Mouse (Mus musculus) hindbrain, embryonic 15.5 days (tissue): ENCODE results near the gene Hnf4a. TPM values are rescaled to one million over a fixed set of nuclear protein-coding genes. Genes with fewer than 3 reads are reported as not detected.

Experiments used
- ATAC-seq: fragments of 200-750 bp; cut with Nextera tagmentation; 2 replicates; pipeline ENCODE4 v1.8.0; 2017; ENCODE audit warnings: low read depth, moderate number of reproducible peaks, moderate TSS enrichment; ENCODE audit not compliant: low FRiP score
- H3K27ac ChIP-seq: fragments of 300-500 bp; sonication (generic); replicated peaks from 2 replicates; pipeline ENCODE4 v1.5.1; 2015; ENCODE audit warnings: mild to moderate bottlenecking, inconsistent platforms
- H3K27me3 ChIP-seq: fragments of 300-500 bp; sonication (generic); 2 replicates; pipeline ENCODE4 v1.6.1; 2015; ENCODE audit warnings: control low read depth, inconsistent platforms
- H3K36me3 ChIP-seq: fragments of 300-500 bp; sonication (generic); 2 replicates; pipeline ENCODE4 v1.6.1; 2015; ENCODE audit warnings: control low read depth, inconsistent platforms
- H3K4me1 ChIP-seq: fragments of 300-500 bp; sonication (generic); replicated peaks from 2 replicates; pipeline ENCODE4 v1.6.1; 2015; ENCODE audit warnings: control low read depth, inconsistent platforms
- H3K4me2 ChIP-seq: fragments of 300-500 bp; sonication (generic); 2 replicates; pipeline ENCODE4 v1.6.1; 2015; ENCODE audit warnings: moderate library complexity, mild to moderate bottlenecking, inconsistent platforms
- H3K4me3 ChIP-seq: fragments of 300-500 bp; sonication (generic); 2 replicates; pipeline ENCODE4 v1.5.1; 2015; ENCODE audit warnings: mild to moderate bottlenecking, inconsistent platforms
- H3K9ac ChIP-seq: fragments of 300-500 bp; sonication (generic); 2 replicates; pipeline ENCODE4 v1.6.1; 2015; ENCODE audit warnings: inconsistent platforms
- H3K9me3 ChIP-seq: fragments of 300-500 bp; sonication (generic); 2 replicates; pipeline ENCODE4 v1.6.1; 2016; ENCODE audit warnings: control low read depth, inconsistent platforms
- WGBS: fragments of 180-500 bp; shearing (Covaris S2); methylation state at CpG from one replicate; pipeline ENCODE4 v1.1.7; 2015; 5-methylcytosine and 5-hydroxymethylcytosine counted together
- polyA plus RNA-seq: library from polyadenylated mRNA; unstranded; fragments of >200 nt; fragmentation: Nextera tagmentation; extraction: Ambion mirVana; gene quantifications from 2 replicates; pipeline ENCODE4 v1.2.1, GENCODE M21; 2015

Hnf4a gene
- polyA plus RNA-seq, 1 experiment from 2014 or later: 0.17 TPM

- Histone ChIP-seq H3K4me3 (no peak overlapping the region), H3K4me1 (peaks cover 12% of the 10 kb centered on the region), H3K27me3 (no peaks in the 10 kb centered on the region), H3K27ac (no peak overlapping the region), H3K36me3 (no peaks in the 10 kb centered on the region), H3K9me3 (no peaks in the 10 kb centered on the region), H3K4me2 (no peak overlapping the region), H3K9ac (no peak overlapping the region)
- 83% methylated on average over 1 of the region's 1 CpGs for WGBS
- ATAC-seq: no peak
Measured at GRCm38 (mm10) chr2:163558548-163558947, 51.9 kb downstream of the Hnf4a start.

- no peak for ATAC-seq
- H3K4me1 ChIP-seq: peaks cover 12% of the 10 kb centered on the region
- no peaks in the 10 kb centered on the region for H3K36me3 ChIP-seq
- H3K27ac ChIP-seq: no peak overlapping the region
- H3K4me2 ChIP-seq: no peak overlapping the region
- no peaks in the 10 kb centered on the region for H3K9me3 ChIP-seq
- H3K4me3 ChIP-seq: no peak overlapping the region
- H3K27me3 ChIP-seq: no peaks in the 10 kb centered on the region
- WGBS: 86% methylated on average over 5 of the region's 5 CpGs
- H3K9ac ChIP-seq: no peak overlapping the region
Measured at GRCm38 (mm10) chr2:163559236-163559635, 52.6 kb downstream of the Hnf4a start.

GRCm38 (mm10) chr2:163560247-163560646 is 53.6 kb downstream of the Hnf4a start:
- H3K27me3 ChIP-seq: no peaks in the 10 kb centered on the region
- H3K9ac ChIP-seq: no peak overlapping the region
- no peak overlapping the region for H3K4me2 ChIP-seq
- no peak for ATAC-seq
- H3K4me1 ChIP-seq: peaks cover 12% of the 10 kb centered on the region
- H3K27ac ChIP-seq: peak overlapping the region; percentile 69; the same call in 1 of the 2 replicates
- H3K9me3 ChIP-seq: no peaks in the 10 kb centered on the region
- no peak overlapping the region for H3K4me3 ChIP-seq
- no peaks in the 10 kb centered on the region for H3K36me3 ChIP-seq
- 58% methylated on average over 3 of the region's 3 CpGs for WGBS

- WGBS: 55% methylated on average over 13 of the region's 13 CpGs
- no peaks in the 10 kb centered on the region for H3K36me3 ChIP-seq
- H3K27me3 ChIP-seq: no peaks in the 10 kb centered on the region
- no peaks in the 10 kb centered on the region for H3K9me3 ChIP-seq
- no peak overlapping the region for H3K9ac ChIP-seq
- H3K27ac ChIP-seq: peak overlapping the region; percentile 69
- H3K4me2 ChIP-seq: no peak overlapping the region
- no peak overlapping the region for H3K4me3 ChIP-seq
- ATAC-seq: peak; percentile 81
- H3K4me1 ChIP-seq: peaks cover 12% of the 10 kb centered on the region
Measured at GRCm38 (mm10) chr2:163561258-163561948, 54.8 kb downstream of the Hnf4a start.

DNA sequence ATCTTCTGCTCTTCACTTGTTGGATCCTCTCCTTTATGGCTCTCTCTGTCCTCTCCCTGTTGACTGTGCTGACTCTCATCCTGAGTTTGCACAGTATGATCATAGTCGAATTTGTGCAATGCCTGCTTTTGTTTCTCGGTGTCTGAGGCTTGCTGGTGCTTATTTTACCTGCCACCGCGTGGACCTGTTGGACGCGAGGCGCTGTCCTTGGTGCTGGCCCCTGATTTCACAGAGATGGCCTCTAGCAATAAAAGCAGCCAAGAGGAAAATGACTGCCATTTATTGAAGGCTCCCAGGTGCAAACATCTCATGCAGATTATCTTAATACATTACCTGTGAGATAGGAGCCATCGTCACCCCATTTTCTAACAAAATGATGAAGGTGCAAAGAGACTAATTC is 58.0 kb downstream of the Hnf4a start:
- H3K4me1 ChIP-seq: peaks cover 12% of the 10 kb centered on the region
- no peak for ATAC-seq
- no peak overlapping the region for H3K4me3 ChIP-seq
- H3K9ac ChIP-seq: no peak overlapping the region
- 33% methylated on average over 8 of the region's 8 CpGs for WGBS
- no peaks in the 10 kb centered on the region for H3K27me3 ChIP-seq
- H3K27ac ChIP-seq: no peak overlapping the region
- no peaks in the 10 kb centered on the region for H3K9me3 ChIP-seq
- no peaks in the 10 kb centered on the region for H3K36me3 ChIP-seq
- H3K4me2 ChIP-seq: no peak overlapping the region

GRCm38 (mm10) chr2:163574321-163574720 is 67.7 kb downstream of the Hnf4a start:
- H3K27ac ChIP-seq: no peak overlapping the region
- no peaks in the 10 kb centered on the region for H3K36me3 ChIP-seq
- H3K4me1 ChIP-seq: no peaks in the 10 kb centered on the region
- no peak for ATAC-seq
- H3K4me3 ChIP-seq: no peak overlapping the region
- H3K9me3 ChIP-seq: no peaks in the 10 kb centered on the region
- no peaks in the 10 kb centered on the region for H3K27me3 ChIP-seq
- WGBS: 89% methylated on average over 3 of the region's 3 CpGs
- no peak overlapping the region for H3K4me2 ChIP-seq
- no peak overlapping the region for H3K9ac ChIP-seq

DNA sequence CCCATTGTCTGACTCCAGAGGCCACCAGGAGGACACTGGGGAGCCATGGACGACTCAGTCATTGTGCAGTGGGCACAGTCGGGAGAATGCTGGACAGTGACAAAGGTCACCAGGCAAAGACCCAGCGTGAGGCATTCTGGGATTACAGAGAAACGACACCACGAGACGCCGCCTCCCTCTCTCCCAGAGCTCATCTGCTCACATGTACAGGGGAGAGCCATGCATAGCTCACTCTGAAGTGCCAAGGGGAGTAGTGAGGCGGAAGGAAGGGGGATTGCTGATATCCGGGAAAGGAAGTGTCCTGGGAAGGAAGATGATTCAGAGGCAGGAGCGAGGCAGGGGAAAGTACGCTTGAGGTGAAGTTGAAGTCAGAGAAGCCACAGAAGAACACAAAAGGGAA is 68.6 kb downstream of the Hnf4a start:
- 41% methylated on average over 11 of the region's 11 CpGs for WGBS
- Histone ChIP-seq H3K9me3 (no peaks in the 10 kb centered on the region), H3K4me2 (no peak overlapping the region), H3K36me3 (no peaks in the 10 kb centered on the region), H3K27me3 (no peaks in the 10 kb centered on the region), H3K4me3 (no peak overlapping the region), H3K27ac (no peak overlapping the region), H3K4me1 (no peaks in the 10 kb centered on the region), H3K9ac (no peak overlapping the region)
- no peak for ATAC-seq

GRCm38 (mm10) chr2:163577986-163578385 is 71.4 kb downstream of the Hnf4a start:
- no peak overlapping the region for H3K9ac ChIP-seq
- no peaks in the 10 kb centered on the region for H3K9me3 ChIP-seq
- no peaks in the 10 kb centered on the region for H3K36me3 ChIP-seq
- no peak overlapping the region for H3K4me3 ChIP-seq
- H3K27me3 ChIP-seq: no peaks in the 10 kb centered on the region
- no peak for ATAC-seq
- WGBS: 98% methylated on average over 2 of the region's 2 CpGs
- H3K4me2 ChIP-seq: no peak overlapping the region
- H3K4me1 ChIP-seq: no peaks in the 10 kb centered on the region
- H3K27ac ChIP-seq: no peak overlapping the region

- H3K4me2 ChIP-seq: no peak overlapping the region
- no peak overlapping the region for H3K4me3 ChIP-seq
- H3K27me3 ChIP-seq: no peaks in the 10 kb centered on the region
- no peak overlapping the region for H3K9ac ChIP-seq
- no peaks in the 10 kb centered on the region for H3K36me3 ChIP-seq
- H3K9me3 ChIP-seq: no peaks in the 10 kb centered on the region
- H3K4me1 ChIP-seq: no peaks in the 10 kb centered on the region
- no peak for ATAC-seq
- no peak overlapping the region for H3K27ac ChIP-seq
- WGBS: 86% methylated on average over 13 of the region's 13 CpGs
Measured at GRCm38 (mm10) chr2:163580069-163580945, 73.7 kb downstream of the Hnf4a start.

DNA sequence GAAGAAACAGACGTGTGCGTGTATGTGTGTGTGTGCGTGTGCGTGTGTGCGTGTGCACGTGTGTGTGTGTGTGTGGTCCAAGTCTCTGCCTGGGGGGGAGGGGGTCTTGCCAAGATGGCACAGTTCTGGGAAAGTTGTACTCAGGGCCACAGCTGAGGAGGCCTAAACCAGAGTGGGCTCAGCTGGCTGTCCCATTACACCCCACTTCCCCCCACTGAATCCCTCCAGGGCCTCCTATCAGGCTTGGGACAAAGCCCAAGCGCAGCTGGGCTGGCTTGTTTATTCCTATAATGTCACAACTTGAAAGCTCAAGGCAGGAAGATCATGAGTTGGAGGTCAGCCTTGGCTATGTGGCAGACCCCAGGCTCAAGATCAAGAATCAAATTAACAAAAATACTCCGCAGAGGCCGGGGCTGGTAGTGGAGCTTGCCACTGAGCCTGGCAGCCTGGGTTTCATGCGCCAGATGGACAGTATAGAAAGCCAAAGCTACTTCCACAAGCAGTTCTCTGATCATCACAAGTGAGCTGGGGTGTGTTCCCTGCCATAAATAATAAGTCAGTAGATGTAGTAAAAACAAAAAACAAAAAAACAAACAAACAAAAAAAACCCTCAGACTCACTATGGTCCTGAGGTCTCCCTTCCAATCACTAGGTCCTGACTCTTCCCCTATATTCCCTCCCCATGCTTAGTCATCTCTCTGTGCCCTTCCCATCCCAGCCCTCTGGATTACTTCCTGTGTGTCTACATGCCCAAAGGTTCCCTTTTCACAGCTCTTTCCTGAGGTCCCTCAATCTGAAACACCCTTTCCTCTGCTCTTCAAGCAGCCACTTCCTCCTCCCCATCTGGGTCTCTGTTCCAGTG is 76.8 kb downstream of the Hnf4a start:
- Histone ChIP-seq H3K4me2 (no peak overlapping the region), H3K9me3 (no peaks in the 10 kb centered on the region), H3K27me3 (no peaks in the 10 kb centered on the region), H3K9ac (no peak overlapping the region), H3K4me1 (no peaks in the 10 kb centered on the region; the same call in 1 of the 2 replicates), H3K4me3 (no peak overlapping the region), H3K27ac (no peak overlapping the region), H3K36me3 (no peaks in the 10 kb centered on the region)
- ATAC-seq: no peak; the same call in 1 of the 2 replicates
- 78% methylated on average over 10 of the region's 10 CpGs for WGBS

GRCm38 (mm10) chr2:163584088-163584426 is 77.4 kb downstream of the Hnf4a start:
- H3K27ac ChIP-seq: no peak overlapping the region
- 76% methylated on average over 10 of the region's 10 CpGs for WGBS

More at GRCm38 (mm10) chr2:163584088-163584426, 77.4 kb downstream of the Hnf4a start:
- Histone ChIP-seq H3K4me3 (no peak overlapping the region), H3K27me3 (no peaks in the 10 kb centered on the region), H3K4me1 (no peaks in the 10 kb centered on the region; the same call in 1 of the 2 replicates), H3K36me3 (no peaks in the 10 kb centered on the region), H3K9ac (no peak overlapping the region), H3K4me2 (no peak overlapping the region), H3K9me3 (no peaks in the 10 kb centered on the region)
- ATAC-seq: no peak
